Mouse (Mus musculus): Measurements from ENCODE around the gene Olfr1392.
"Not testable (repeated sequence)": the region's sequence is repeated elsewhere in the genome, so short reads cannot be mapped to it uniquely, and the experiment has no call there.

The Olfr1392 gene

DNA sequence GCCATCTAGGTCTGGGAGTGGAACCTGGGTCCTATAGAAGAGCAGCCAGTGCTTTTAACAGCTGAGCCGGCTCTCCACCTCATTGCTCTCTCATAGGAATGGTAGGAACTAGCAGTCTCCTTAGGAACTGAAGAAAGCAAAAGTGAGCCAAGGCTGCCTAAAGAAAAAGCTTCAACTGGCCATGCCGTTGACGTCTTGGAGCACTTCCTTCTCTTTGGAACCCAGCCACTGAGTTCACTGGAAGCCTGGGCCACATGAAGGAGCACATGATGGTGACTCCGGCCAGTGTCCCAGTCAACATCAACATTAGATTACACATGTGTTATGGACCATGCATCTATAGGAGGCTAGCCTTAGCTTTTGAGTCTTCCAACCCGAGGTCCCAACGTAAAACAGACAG is 32.0 kb upstream of the Olfr1392 start:
- no peak for DNase-seq

DNA sequence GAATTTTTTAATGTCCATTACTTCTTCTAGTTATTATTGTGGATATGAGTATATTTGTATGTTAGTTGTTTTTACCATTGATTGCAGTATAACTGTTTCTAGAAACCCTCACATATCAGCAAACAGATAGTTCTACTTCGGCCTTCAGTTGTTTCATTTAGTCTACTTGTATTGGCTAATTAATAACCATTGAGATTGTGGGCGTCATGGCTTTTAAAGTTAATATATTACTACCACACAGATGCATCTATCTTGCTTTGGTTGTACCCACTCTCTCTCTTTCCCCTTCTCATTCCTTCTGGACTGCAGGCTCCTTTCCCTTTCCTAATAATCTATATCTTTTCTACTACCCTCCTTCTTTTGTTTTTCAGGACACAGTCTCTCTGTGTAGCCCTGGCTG is 25.8 kb upstream of the Olfr1392 start:
- no peak for DNase-seq

DNA sequence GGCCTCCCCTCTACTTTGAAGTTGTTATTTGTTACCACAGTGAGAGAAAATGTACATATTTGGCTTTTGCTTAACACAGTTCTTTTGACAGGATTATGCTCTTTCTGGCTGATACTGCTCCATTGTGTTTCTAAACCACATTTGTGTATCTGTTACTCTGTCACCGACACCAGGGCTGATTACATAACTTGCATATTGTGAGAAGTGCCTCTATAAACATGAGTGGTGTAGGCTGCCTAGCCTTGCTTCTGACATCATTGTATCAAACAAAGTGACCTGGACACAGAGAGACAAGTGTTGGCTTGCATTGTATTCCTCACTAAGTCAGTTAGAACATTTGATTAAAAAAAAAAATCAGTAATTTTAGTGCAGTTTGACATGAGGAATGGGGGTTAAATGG is 25.3 kb upstream of the Olfr1392 start:
- no peak for DNase-seq

DNA sequence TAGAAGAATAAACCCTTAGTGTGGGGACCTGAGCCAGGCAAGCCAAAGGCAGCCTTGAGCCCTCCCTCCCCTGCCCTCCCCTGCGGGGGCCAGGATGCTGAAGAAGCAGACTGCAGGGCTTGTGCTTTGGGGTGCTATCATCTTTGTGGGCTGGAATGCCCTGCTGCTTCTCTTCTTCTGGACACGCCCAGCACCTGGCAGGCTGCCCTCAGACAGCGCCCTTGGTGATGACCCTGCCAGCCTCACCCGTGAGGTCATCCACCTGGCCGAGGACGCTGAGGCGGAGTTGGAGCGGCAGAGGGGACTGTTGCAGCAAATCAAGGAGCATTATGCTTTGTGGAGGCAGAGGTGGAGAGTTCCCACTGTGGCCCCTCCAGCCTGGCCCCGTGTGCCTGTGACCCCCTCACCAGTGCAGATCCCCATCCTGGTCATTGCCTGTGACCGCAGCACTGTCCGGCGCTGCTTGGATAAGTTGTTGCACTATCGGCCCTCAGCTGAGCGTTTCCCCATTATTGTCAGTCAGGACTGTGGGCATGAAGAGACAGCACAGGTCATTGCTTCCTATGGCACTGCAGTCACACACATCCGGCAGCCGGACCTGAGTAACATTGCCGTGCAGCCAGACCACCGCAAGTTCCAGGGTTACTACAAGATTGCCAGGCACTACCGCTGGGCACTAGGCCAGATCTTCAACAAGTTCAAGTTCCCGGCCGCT is 24.3 kb upstream of the Olfr1392 start:
- no peak for DNase-seq

DNA sequence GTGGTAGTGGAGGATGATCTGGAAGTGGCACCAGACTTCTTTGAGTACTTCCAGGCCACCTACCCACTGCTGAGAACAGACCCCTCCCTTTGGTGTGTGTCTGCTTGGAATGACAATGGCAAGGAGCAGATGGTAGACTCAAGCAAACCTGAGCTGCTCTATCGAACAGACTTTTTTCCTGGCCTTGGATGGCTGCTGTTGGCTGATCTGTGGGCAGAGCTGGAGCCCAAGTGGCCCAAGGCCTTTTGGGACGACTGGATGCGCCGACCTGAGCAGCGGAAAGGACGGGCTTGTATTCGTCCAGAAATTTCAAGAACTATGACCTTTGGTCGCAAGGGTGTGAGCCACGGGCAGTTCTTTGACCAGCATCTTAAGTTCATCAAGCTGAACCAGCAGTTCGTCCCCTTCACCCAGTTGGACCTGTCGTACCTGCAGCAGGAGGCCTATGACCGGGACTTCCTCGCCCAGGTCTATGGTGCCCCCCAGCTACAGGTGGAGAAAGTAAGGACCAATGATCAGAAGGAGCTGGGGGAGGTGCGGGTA is 23.7 kb upstream of the Olfr1392 start:
- no peak for DNase-seq

DNA sequence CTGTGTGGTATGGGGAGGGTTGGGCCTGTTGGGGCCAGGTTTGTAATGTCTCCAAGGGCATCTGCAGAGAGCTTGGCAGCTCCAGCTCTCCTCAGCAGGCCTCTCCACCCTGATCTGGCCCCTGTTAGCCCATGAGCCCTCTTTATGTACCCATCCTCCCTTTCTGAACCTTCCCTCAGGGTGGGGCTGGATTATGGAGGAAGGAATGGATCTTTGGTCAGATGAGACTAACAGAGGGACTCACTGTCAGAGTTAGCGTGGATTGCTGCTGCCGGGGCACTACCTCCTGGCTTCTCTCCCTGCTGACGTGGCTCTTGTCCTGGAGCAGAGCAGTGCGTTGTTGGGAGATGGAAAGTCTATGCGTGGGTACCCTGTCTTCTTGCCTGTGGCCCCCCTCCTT is 22.8 kb upstream of the Olfr1392 start:
- no peak for DNase-seq

DNA sequence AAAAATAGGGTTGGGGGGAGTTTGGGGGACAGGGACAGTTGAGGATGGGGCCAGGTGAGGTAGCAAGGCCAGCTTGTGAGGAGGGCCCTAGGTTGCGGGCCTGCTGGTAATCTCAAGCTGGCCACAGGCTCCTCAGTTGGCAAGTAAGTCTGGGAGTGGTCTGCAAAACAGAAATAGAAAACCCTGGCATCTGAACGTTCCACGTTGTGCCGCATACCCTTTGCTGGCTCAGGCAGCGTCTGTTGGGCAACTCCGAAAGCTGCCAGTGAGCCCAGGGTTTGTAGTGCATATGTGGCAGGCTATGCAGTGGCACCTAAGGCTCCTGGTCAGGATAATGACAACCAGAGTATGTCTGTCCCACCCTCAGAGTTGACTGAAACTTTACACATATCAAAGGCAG is 21.9 kb upstream of the Olfr1392 start:
- DNase-seq: no peak

DNA sequence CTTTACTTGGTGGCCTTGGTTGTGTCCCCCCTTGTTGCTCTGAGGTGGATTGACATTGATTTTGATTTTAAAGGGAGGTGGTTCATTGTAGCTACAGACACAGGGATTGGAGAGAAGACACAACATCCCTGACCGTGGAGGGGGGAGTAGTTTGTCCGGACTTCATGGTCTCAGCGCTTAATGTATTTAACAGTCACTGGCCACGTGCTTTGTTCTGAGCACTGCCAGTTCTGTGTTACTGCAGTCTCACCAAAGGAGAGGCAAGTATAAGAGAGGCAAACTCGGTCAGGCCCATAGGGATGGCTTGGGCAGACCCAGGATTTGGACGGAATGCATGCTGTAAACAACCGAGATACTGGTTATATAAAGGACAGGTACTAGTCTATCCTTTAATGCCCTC is 21.0 kb upstream of the Olfr1392 start:
- DNase-seq: no peak

DNA sequence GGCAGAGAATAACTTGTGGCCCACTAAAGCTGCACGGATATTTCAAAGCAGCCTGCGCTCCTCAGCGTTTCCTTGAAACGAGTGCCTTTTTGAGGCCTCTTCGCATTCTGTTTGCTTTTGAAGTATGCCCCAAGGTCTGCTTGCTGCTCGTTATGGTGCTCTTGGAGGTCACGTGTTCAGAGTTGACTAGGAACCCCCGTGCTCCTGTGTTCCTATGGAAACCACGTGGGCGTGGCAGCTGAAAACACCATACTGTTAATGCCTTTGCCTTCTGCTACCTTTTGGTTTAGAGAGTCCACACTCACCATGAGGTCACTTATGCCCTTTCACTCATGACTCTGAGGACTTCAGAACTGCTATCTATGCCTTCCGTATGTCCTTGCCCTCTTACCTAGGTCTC is 20.5 kb upstream of the Olfr1392 start:
- no peak for DNase-seq

DNA sequence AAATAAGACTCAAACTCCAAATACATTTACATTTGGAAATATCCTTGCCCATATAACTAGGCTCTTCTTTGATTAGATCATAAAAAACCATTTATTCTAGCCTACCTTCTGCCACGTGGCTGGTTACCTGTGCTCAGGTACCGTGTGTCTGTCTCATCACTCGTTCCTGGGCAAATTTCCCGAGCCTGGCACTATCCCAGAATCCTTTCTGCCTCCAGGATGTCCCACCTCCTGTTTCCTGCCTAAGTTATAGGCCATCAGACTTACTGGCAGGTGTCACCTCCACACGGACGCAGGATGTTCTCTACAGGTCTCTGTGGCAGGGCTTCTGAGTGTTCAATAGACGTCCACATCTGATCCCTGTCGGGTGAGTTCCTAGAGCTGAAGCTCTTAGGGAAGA is 20.0 kb upstream of the Olfr1392 start:
- no peak for DNase-seq

DNA sequence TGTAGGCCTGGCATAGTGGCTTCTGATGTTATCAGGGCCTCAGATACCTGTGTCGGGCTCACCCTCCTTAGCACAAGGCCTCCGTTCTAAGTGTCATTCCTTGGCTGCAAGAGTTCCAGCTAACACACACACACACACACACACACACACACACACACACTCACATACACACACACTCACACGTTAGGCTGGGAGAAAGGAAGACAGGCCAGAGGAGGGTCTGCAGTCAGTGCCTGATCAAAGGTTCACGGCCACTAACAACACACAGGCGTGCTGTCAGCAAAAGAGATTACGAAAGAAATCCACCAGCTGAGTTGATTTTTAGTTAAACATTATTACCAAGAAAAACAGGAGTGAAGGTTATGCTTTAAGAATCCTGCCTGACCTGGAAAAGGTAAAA is 18.4 kb upstream of the Olfr1392 start:
- no peak for DNase-seq

DNA sequence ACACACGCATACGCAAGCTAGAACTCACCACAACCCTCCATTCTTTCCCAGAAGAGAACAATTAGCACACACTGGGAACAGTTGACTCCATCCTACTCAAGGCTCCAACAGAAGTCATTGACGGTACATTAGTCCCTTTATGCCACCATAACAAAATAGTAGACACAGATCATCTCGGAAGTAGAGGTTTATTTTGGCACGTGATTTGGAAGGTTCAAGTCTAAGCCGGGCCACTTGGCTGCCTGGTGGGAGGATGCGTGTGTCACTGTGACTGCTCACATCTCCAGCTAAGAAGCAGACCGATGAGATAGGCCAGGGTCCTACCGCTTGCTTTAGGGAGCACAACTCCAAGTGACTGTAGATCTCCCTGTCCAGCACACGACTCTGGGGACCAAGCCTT is 17.8 kb upstream of the Olfr1392 start:
- DNase-seq: no peak

DNA sequence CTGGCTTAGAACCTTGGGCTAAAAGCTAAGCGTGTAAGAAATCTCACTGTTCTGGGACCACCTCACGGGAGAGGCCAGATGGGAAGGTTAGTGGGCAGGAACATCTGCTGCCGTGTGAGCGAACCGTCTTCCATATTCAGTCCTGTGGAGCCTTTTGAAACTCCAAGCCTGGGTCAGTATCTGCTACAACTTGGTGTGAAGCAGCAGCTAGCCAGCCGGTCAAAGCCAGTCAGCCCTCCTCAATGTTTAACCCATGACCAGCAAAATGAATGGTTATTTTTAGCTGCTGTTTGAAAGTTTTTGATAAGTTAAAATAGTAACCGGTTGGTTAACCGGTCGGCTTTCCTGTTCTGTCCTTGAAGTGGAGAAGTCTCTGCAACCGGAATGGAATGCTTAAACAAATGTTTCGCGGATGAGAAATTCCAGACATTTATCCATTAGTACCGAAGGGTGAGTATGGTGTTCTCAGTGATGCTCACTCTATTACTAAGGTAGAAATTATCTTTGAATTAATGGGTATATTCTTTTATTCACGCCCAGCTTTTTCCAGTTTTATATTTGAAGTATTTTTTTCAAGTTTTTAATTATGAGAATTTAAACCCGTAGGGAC is 17.0 kb upstream of the Olfr1392 start:
- DNase-seq: no peak

DNA sequence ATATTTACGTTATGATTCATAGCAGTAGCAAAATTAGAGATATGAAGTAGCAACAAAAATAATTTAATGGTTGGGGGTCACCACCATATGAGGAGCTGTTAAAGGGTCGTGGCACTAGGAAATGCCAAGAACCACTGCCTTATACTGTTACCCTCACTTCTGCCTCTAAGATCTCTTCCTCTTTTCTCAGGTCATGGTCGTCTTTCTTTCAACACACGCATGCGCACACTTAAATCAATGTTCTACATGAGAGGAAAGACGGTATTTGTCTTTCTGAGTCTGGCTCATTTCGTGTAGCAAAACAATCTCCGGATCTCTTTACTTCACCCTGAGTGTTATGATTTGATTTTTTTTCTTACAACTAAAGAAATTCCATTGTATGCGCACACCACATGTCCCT is 15.3 kb upstream of the Olfr1392 start:
- no peak for DNase-seq

DNA sequence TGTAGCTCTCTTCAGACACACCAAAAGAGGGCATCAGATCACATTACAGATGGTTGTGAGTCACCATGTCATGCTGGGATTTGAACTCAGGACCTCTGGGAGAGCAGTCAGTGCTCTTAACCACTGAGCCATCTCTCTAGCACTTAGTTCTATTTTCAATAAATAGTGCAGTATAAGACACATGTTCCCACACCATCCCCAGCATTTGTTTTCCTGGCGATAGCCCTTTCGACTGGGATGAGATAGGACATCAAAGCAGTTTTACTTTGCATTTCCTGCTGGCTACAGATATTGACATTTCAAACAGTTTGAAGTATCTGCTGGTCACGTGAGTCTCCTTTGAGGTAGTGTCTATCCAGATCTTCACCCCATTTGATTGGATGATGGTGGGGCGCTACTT is 14.7 kb upstream of the Olfr1392 start:
- DNase-seq: no peak

DNA sequence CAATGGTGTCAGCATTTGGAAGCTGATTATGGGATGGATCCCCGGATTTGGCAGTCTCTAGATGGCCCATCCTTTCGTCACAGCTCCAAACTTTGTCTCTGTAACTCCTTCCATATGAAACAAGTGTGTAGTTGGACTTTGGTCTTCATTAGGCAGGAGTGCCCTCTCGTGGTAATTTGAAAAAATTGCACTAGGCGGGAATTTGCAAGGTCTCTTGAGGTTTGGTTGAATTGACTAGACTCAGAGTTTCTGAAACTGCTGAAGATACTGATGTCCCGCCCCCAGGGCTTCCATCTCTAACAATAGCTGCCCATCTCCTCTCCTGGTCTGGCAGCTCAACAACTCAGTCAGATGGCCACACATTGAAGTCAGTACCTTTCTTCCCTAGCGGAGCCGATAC is 13.7 kb upstream of the Olfr1392 start:
- peak; percentile 57 for DNase-seq

DNA sequence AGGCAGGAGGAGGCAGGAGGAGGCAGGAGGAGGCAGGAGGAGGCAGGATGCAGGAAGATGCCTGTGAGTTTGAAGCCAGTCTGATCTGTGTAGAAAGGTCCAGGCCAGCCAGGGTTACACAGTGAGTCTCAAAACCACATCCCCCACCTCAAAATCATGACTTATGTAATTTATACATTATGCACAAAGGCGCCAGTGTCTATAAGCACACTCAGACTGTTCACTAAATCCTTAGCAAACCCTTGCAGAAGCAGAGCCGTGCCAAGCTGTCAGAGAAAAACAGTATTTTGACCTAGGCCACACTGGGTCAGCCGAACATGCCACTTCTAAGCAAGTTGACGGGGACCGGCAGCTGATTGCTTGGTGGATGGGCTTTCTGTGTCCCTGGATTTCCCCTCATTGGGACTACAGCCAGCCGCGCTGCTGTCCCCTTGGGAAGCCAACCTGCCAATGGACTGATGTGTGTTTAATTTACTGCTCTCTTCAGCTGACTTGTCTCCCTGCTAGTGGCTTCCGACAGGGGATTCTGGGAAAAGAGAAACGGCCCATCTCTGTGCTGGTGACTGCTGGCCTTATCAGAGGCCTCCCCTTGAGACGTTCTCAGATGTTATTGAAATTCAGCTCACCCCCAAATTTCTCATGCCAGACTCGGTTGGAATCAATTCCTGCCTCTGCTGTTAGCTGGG is 11.1 kb upstream of the Olfr1392 start:
- no peak for DNase-seq

DNA sequence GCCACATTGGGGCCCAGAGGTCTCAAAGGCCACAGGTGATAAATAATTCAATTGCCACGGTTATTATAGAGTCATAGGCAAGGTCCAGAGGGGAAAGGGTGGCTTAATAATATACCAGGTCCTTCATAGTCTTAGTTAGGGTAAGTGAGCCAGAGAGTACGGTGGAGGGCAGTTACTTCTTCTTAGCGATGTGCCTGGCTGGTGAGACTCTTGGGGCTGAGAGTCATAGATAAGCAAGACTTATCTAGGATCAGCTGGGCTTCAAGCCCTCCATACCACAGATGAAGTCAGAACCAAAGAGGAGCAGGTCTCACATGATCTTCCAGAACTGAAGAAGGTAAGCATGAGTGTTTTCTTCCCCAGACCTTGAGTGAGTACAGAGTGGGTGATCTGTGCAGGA is 6.9 kb upstream of the Olfr1392 start, which contains the start of gene Olfr1393:
Gene Olfr1393, plus strand, starts transcription at position 83 of the 400 bp plus-strand sequence.
- DNase-seq: no peak

DNA sequence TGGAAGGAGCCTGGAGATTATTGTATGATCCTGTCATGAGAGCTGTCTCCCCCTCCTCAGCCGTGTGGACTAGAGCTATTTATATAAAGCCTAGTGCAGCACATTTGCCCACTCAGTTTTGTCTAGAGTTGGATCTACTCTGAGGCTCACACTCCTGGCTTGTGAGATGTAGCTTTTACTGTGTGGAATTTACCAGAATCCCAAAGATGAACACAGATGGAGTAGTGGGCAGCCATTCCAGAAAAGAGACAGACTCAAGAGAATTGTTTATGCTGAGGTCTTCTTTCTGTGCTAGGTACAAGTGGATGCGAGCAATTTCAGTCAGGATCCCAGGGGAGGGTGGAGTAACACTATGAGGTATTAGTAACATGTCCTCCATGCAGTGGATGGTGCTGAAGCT is 2.2 kb downstream of the Olfr1392 start:
- DNase-seq: no peak

DNA sequence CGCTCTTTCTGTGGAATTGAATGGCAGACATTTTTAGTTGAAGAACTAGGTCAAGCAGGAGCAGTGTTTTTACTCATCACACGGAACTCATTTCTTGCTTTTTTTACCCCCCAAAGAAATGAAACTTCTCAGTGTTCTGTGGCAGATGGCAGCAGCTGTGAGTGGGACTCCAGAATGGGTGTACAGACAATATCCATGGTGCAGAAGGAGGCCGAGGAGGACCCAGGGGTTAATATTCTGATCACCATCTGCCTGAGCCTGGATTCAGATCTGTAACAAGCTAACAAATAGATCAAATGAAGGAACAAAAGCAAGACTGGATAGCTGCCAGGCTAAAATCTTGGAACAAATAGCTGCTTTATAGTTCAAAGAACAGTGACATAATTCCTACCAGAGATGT is 7.7 kb downstream of the Olfr1392 start:
- DNase-seq: no peak

DNA sequence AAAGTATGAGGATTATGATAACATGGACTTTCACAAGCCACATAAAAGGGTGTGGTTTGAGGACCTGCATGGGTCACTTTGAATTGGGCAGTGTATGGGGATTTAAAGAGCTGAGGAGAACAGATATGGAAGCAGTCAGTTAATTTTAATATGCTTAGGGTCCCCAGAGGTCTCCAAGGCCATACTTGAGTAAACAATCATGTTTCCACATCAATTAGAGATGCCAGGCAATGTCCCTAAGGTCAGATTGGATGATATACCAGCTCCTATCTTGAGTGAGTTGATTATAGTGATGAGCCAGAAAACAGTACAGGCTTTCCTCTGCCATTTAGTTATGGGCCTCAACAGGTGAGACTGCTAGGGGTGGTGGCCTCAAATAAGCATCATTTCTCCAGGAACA is 19.4 kb downstream of the Olfr1392 start, which contains the start of gene Olfr10:
Gene Olfr10, plus strand, starts transcription at position 301 of the 400 bp plus-strand sequence.
- no peak for DNase-seq

DNA sequence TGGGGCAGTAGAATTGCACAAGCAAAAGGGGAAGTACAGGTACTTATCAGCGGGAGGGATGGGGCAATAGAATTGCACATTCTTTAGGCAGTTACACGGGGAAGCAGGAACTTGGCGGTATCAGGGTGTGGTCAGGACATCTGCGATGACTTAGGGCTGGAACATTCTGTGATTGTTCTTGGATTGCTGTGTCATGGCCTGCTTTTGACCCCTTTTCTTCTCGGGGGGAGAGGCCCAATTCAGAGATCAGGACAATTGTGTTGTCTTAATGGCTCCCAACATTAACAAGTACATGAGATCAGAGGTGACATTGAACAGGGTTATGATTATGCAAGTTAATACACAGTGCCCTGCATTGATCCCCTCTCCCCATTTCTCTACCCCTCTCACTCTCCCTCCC is 23.5 kb downstream of the Olfr1392 start:
- DNase-seq: not testable (repeated sequence)

DNA sequence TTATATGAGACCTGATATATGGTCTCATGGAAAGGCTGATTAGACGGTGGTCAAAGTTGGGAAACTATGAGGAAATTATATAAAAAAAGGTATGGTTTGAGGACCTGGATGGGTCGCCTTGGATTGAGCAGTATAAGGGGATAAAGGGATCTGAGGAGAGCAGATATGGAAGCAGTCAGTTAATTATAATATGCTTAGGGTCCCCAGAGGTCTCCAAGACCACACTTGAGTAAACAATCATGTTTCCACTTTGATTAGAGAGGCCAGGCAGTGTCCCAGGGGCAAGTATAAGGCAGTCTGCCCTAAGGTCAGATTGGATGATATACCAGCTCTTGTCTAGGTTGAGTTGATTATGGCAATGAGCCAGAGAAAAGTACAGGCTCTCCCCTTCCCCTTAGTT is 37.4 kb downstream of the Olfr1392 start, which contains the start of gene Olfr1391:
Gene Olfr1391, plus strand, starts transcription at position 301 of the 400 bp plus-strand sequence.
- no peak for DNase-seq

DNA sequence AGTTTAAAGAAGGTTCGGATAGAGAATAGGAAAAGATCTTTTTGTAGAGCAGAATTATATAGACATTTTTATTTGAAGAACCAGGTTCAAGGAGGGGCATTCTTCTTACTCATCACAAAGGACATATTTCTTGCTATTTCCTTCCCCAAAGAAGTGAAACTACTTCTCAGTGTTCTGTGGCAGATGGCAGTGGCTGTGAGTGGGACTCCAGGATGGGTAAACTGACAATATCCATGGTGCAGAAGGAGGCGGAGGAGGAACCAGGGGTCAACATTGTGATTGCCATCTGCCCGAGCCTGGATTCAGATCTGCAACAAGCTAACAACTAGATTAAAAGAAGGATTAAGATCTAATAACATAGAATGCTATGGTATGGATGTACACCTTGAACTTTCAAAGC is 41.6 kb downstream of the Olfr1392 start:
- no peak for DNase-seq
